Mouse (Mus musculus): Measurements from ENCODE around the gene Kcnn3.

GRCm38 (mm10) chr3:89643391-89643790 is 123.4 kb downstream of the Kcnn3 start:
- no peak for TF ChIP-seq POLR2A (IDR thresholded peaks at IDR 0.05; ENCODE audit: borderline replicate concordance, control insufficient read depth, low read depth, low read length)
- no peak for TF ChIP-seq CTCF (IDR thresholded peaks at IDR 0.05; ENCODE audit: control insufficient read depth, insufficient read depth, low read length)
